Mouse (Mus musculus): ENCODE results near the gene Hnrnph1.

Hnrnph1 gene

DNA sequence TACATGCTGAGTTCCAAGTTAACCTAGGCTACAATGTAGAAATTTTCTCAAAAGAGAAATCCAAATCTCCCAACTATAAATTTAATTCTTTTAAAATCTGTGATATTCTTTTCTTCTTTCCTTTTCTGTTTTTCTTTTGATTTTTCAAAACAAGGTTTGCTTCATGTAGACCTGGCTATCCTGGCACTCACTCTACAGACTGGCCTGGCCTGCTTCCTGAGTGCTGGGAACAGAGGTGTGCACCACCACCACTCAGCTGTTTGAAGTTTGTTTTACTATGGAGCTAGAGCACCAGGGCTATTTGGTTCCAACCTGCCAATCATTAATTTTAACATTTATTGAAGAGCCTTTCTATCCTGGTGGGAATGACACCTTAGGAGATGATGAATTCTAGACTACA, 3.7 kb upstream of the Hnrnph1 start:
- no peak for DNase-seq (ENCODE audit: low spot score in 2 of 2)

GRCm38 (mm10) chr11:50373621-50374020, 3.2 kb upstream of the Hnrnph1 start:
- no peak for DNase-seq (ENCODE audit: low spot score in 2 of 2)

DNA sequence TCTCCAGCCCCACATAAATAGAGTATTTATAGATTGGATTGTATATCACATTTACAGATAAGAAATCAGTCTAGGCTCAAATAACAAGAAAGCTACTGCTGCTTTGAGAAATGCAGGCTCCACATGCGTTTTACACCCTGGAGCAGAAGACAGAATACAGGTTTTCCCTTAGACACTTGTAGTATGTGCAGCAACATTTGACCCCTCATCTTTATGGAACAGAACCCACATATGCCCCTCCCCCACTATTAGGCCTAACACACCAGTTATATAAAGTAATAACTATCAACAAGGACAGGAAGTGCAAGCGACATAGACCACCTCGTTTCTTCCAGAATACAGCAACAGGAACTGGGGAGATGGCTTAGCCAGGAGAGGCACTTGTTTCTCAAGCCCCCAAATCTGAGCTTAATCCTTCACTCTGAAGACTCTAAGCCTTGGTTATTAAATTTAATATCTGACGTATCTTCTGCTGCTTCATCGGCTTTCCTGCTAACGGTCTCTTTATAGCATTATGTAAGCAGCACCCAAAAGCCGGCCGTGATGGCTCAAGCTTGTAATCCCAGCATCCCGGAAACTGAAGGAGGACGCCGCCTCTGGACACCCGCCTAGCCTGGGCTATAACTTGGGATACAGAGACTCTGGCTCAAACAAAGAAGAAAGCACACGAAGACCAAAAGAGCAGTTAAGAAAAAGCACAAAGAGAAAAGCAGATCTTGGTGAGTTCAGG, 2.3 kb upstream of the Hnrnph1 start:
- no peak for DNase-seq (ENCODE audit: low spot score in 2 of 2)

- no peak for DNase-seq (ENCODE audit: low spot score in 2 of 2)
These were observed 1.4 kb upstream of the Hnrnph1 start for GRCm38 (mm10) chr11:50375421-50375820.

GRCm38 (mm10) chr11:50376156-50376790, 517 bp upstream of the Hnrnph1 start:
- no peak for DNase-seq (ENCODE audit: low spot score in 2 of 2)

GRCm38 (mm10) chr11:50377892-50378684, 1.3 kb downstream of the Hnrnph1 start:
- DNase-seq (ENCODE audit: low spot score in 2 of 2), result peak; percentile 72 to 88

DNA sequence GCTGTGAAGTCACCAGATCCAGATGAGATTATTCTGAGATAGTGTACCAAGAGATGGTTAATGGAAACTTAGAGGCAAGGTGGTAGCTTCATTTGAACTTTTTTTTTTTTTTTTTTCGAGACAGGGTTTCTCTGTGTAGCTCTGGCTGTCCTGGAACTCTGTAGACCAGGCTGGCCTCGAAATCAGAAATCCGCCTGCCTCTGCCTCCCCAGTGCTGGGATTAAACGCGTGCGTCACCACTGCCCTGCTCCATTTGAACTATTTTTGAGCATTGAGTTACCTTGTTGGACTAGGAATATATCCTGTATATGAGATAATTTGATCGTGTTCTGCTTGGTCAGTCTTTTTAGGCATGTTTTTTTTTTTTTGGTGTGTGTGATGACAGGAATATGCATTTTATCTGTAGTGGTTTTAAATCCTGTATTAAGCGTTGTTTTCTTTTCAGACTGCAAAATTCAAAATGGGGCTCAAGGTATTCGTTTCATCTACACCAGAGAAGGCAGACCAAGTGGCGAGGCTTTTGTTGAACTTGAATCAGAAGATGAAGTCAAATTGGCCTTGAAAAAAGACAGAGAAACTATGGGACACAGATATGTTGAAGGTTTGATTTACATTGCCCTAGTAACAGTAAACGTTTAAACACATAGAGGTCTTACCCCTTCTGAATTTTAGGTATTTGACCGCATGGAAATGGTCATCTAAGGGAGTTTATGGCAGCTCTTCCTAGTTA, 2.4 kb downstream of the Hnrnph1 start:
- DNase-seq (ENCODE audit: low spot score in 2 of 2), result peak in 1 of 2 experiments; percentile 4

DNA sequence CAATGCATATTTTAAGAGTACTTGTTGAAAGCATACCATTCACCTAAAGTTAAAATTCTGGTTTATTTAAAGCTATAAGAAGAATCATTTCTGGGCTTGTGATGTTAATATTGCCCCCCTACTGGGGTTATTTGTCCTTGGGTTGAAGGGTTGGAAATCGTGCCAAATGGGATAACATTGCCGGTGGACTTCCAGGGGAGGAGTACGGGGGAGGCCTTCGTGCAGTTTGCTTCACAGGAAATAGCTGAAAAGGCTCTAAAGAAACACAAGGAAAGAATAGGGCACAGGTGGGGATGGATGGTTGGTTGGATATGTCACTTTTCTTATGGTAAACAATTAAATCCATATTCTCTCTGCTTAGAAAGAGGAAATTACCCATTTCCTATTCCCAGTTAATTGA, 4.5 kb downstream of the Hnrnph1 start:
- DNase-seq (ENCODE audit: low spot score in 2 of 2), result peak in 1 of 2 experiments; percentile 8

DNA sequence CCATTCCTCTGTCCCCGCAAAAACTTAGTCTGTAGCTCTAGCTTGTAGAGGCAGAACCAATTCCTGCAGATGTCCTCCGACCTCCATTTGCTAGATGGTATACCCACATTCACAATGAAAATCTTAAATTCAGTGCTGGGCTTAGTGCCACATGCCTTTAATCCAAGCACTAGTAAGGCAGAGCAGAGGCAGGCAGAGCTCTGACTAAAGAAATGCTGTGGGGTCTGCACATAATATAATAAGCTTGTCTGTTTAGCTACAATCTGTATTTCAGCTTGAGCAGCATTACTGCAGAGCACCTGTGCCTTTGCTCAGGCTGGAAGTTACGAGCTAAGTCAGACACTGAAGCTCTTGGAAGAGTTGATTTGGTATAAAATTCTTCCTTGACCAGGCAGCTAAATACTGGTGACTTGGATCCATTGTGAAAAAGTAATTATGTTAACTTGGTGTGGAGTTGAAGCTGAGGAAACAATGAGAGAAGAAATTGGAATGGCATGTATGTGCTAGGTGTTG, 10.4 kb downstream of the Hnrnph1 start:
- peak in 1 of 2 experiments; percentile 14 for DNase-seq (ENCODE audit: low spot score in 2 of 2)

GRCm38 (mm10) chr11:50387697-50388096, 10.9 kb downstream of the Hnrnph1 start:
- no peak for DNase-seq (ENCODE audit: low spot score in 2 of 2)

GRCm38 (mm10) chr11:50388217-50388929, 11.6 kb downstream of the Hnrnph1 start:
- DNase-seq (ENCODE audit: low spot score in 2 of 2), result peak in 1 of 2 experiments; percentile 11

DNA sequence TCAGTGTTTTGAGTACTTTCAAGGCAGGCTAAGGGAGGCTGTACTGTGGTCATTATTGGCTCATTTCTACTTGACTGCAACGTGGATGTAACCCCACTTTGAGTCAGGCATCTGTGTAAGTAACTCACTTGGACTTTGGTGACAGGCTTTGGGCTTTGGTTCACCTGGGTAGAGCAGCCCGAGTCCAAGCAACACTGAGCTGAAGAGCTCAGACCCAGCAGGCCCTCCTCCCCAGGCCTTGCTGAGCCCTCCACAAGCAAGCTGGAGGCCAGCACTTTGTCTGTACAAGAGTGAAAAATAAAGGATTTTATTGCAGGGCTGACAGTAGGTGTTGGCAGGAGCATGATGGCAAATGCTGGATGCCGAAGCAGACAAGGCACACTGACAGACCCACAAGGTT, 12.2 kb downstream of the Hnrnph1 start:
- DNase-seq (ENCODE audit: low spot score in 2 of 2), result peak in 1 of 2 experiments; percentile 11

GRCm38 (mm10) chr11:50389616-50390015, 12.8 kb downstream of the Hnrnph1 start:
- DNase-seq (ENCODE audit: low spot score in 2 of 2), result peak in 1 of 2 experiments; percentile 17

DNA sequence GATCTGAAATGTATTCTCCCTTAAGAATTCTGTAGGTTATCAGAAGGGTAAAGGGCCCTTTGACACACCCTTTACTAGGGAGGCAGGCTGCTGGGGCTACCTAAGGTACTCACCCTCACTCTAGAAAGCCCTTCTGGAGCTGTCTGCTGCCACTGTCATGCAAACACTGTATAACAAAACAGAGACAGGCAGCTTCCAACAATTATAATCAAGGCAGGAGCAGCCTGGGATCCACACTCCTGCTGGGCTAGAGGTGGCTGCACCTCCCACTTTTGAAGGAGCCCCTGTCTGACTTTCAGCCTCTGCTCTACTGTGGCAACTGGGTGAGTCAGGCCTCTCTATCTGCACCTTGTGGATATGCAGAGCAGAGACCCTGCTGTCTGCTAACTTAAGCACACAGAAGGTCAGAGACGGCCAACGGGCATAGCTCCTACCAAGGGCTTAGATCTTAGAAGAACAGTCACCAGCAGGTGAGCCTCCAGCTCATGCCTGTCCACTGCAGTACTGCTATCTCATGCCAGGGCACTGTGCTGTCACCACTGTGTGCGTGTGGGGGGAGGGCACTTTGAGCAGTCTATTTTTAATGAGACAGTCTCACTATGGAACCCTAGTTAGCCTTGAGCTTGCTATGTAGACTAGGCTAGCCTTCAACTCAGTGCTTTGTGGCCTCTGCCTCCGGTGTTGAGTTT, 14.6 kb downstream of the Hnrnph1 start:
- DNase-seq (ENCODE audit: low spot score in 2 of 2), result peak in 1 of 2 experiments; percentile 10

DNA sequence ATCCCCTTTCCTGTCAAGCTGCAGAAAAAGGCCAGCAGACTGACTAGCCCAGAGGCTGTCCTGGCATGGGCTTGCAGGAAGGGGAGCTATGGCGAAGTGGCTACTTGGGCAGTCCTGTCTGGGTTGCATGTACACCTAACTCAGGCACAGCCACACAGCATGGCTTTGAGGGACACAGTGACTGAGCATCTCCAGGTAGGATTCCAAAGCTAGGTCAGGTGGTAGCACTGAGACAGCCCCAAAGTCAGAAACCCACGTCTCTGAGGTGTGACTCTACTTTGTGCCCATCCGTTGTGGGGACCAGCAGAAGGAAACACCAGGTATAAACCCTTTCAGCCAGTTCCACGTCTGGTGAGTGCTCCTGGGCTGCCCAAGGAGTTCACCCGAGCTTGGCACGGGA, 16.5 kb downstream of the Hnrnph1 start:
- DNase-seq (ENCODE audit: low spot score in 2 of 2), result peak in 1 of 2 experiments; percentile 8

GRCm38 (mm10) chr11:50394731-50395130, 17.9 kb downstream of the Hnrnph1 start:
- DNase-seq (ENCODE audit: low spot score in 2 of 2), result no peak

DNA sequence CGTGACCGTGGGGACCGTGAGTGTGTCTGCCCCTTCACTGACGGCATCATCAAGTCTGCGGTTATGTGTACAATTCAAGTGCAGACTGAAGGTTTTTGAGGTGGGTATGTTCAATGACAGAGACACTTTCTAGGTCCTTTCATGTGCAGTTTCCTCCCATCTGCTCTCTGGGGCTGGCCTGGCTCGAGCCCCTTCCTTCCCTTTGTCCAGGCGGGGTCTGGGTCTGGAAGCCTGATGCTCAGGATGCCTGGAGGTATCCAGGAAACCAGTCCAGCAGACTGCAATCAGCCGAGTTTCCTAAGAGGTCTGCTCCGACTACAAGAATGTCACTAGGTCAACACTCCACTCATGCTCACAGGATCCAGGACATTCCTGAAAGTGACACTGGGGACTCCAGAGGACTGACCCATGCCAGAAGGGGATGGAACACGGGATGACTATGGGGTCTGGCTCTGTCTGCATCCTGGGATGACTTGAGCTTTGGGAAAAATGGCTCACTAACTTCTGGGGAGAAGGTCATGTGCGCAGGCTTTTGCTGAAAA, 20.0 kb downstream of the Hnrnph1 start:
- DNase-seq (ENCODE audit: low spot score in 2 of 2), result peak in 1 of 2 experiments; percentile 17

GRCm38 (mm10) chr11:50397316-50397715, 20.5 kb downstream of the Hnrnph1 start:
- peak in 1 of 2 experiments; percentile 9 for DNase-seq (ENCODE audit: low spot score in 2 of 2)

- peak in 1 of 2 experiments; percentile 3 for DNase-seq (ENCODE audit: low spot score in 2 of 2)
These were observed 22.0 kb downstream of the Hnrnph1 start for GRCm38 (mm10) chr11:50398803-50399202.

- no peak for DNase-seq (ENCODE audit: low spot score in 2 of 2)
These were observed 25.7 kb downstream of the Hnrnph1 start for GRCm38 (mm10) chr11:50402481-50402880.
